In the genomic region with DNA sequence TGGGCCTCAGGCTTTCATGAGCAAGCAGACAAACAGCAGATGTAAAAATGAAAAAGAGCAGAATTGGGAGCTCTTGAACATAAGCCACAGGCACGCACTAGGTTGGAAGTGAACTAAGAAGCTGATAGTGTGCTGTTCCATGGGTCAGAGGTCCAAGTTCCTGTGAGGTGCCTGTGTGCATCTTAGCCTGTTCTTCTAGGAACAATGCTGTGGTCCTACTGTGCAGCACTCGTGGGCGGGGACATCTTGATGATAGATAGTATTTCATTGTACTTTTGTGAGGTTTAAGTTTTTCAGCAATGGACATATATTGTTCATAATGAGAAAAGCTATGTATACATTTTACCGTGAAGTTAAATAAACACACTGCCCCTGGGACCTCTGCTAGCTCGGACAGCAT, we compare ENCODE assay signal across 1 mouse cellular context.
TF ChIP-seq lines count a peak whose summit lies in the region.

No protein-coding gene starts in this region.

TF ChIP-seq in MEL, 35 proteins besides CTCF, POLR2A, EP300 and RAD21:
- peak; percentile 94 for TF ChIP-seq ZKSCAN1 (IDR thresholded peaks at IDR 0.05; ENCODE audit: low read depth, low read length)
- TF ChIP-seq UBTF (IDR thresholded peaks at IDR 0.05; ENCODE audit: borderline replicate concordance, insufficient read depth, low read depth, low read length), result no peak
